Mouse (Mus musculus): ENCODE data around the gene Cct5.

DNA sequence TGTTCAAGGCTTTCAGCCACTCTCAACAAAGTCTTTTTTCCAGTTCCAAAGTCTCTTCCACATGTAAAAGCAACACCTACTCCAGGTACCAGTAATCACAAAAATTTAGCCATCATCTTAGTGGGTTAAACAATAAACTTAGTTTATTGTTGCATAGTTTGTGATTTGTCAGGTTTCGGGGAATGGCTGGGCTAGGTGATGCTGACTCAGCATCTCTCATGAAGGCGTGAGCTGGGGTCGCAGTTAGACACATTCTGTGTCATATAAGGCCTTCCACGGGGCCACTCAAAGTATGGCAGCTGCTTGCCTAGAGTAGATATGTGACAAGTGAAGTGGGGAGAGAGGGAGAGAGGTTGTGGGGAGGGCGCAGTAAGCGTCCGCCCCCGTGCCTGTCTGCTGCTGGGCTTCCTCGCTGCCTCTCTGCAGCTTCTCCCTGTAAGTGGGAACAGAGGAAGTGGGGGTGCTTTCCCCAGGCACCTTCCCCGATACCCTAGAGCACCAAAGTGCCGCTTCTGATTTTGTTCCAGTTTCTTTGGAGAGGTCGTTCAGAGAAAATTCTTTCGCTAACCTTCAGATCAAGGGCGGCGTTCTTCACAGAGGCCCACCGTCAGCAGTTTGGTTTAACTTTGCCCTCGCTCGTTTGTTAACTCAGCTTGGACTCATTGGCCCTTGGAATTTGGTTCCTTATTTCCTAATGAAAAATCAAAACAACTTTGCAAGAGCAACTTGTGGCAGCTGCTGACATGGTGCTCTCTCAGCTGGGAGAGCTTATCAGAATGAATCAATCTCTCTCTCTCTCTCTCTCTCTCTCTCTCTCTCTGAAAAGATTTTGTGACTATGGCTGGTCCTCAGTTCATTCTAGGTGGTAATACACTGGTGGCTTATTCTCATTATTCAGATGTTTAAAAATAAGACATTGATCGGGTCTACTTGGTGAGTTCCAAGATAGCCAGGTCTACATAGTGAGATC is 37.7 kb downstream of the Cct5 start:
- TF ChIP-seq CTCF (conservative IDR thresholded peaks at IDR 0.05; ENCODE audit: low read length): no peak
- TF ChIP-seq POU5F1 (IDR thresholded peaks at IDR 0.05; ENCODE audit: borderline replicate concordance, low read length): no peak
- no peak for TF ChIP-seq NANOG (IDR thresholded peaks at IDR 0.05; ENCODE audit: borderline replicate concordance, low read length)
